Mouse (Mus musculus) neural tube, embryonic 12.5 days (tissue): ENCODE data around the gene Ebpl. TPM values are rescaled to one million over a fixed set of nuclear protein-coding genes. Genes with fewer than 3 reads are reported as not detected.

Experiments used
- ATAC-seq: fragments of 200-750 bp; cut with Nextera tagmentation; 2 replicates; pipeline ENCODE4 v1.8.0; 2017; ENCODE audit warnings: low read depth, mild to moderate bottlenecking, moderate TSS enrichment, moderate library complexity; ENCODE audit not compliant: low FRiP score
- H3K27ac ChIP-seq: fragments of 300-500 bp; sonication (generic); 2 replicates; pipeline ENCODE4 v1.5.1; 2016
- H3K27me3 ChIP-seq: fragments of 300-500 bp; sonication (generic); replicated peaks from 2 replicates; pipeline ENCODE4 v1.6.1; 2016; ENCODE audit warnings: mild to moderate bottlenecking
- H3K36me3 ChIP-seq: fragments of 300-500 bp; sonication (generic); 2 replicates; pipeline ENCODE4 v1.6.1; 2016; ENCODE audit warnings: mild to moderate bottlenecking
- H3K4me1 ChIP-seq: fragments of 300-500 bp; sonication (generic); 2 replicates; pipeline ENCODE4 v1.6.1; 2016
- H3K4me2 ChIP-seq: fragments of 300-500 bp; sonication (generic); replicated peaks from 2 replicates; pipeline ENCODE4 v1.6.1; 2016; ENCODE audit warnings: mild to moderate bottlenecking
- H3K4me3 ChIP-seq: fragments of 300-500 bp; sonication (generic); 2 replicates; pipeline ENCODE4 v1.5.1; 2016
- H3K9ac ChIP-seq: fragments of 300-500 bp; sonication (generic); 2 replicates; pipeline ENCODE4 v1.6.1; 2016; ENCODE audit warnings: mild to moderate bottlenecking
- H3K9me3 ChIP-seq: fragments of 300-500 bp; sonication (generic); 2 replicates; pipeline ENCODE4 v1.6.1; 2016; ENCODE audit warnings: mild to moderate bottlenecking
- WGBS: fragments of 180-500 bp; shearing (Covaris S2); methylation state at CpG from one replicate; pipeline ENCODE4 v1.1.7; 2016; 5-methylcytosine and 5-hydroxymethylcytosine counted together
- polyA plus RNA-seq: library from polyadenylated mRNA; unstranded; fragments of >200 nt; fragmentation: Nextera tagmentation; extraction: Ambion mirVana; gene quantifications from 2 replicates; pipeline ENCODE4 v1.2.1, GENCODE M21; 2016

Gene Ebpl
- polyA plus RNA-seq, 1 experiment from 2014 or later = 9.5 TPM

- Histone ChIP-seq H3K9ac (no peak overlapping the region), H3K4me2 (no peak overlapping the region), H3K36me3 (no peaks in the 10 kb centered on the region), H3K27me3 (no peaks in the 10 kb centered on the region), H3K4me1 (no peaks in the 10 kb centered on the region), H3K9me3 (peaks cover 5% of the 10 kb centered on the region; the same call in 1 of the 2 replicates), H3K27ac (no peak overlapping the region), H3K4me3 (no peak overlapping the region)
- WGBS = 92% methylated on average over 4 of the region's 4 CpGs
- ATAC-seq = no peak
Observed at GRCm38 (mm10) chr14:61321200-61321599, 39.0 kb downstream of the Ebpl start.

GRCm38 (mm10) chr14:61320765-61321164 is 39.5 kb downstream of the Ebpl start:
- Histone ChIP-seq H3K27ac (no peak overlapping the region), H3K9ac (no peak overlapping the region), H3K9me3 (peaks cover 5% of the 10 kb centered on the region; the same call in 1 of the 2 replicates), H3K4me2 (no peak overlapping the region), H3K27me3 (no peaks in the 10 kb centered on the region), H3K36me3 (no peaks in the 10 kb centered on the region), H3K4me3 (no peak overlapping the region), H3K4me1 (no peaks in the 10 kb centered on the region)
- WGBS = 87% methylated on average over 1 of the region's 1 CpGs
- no peak for ATAC-seq

DNA sequence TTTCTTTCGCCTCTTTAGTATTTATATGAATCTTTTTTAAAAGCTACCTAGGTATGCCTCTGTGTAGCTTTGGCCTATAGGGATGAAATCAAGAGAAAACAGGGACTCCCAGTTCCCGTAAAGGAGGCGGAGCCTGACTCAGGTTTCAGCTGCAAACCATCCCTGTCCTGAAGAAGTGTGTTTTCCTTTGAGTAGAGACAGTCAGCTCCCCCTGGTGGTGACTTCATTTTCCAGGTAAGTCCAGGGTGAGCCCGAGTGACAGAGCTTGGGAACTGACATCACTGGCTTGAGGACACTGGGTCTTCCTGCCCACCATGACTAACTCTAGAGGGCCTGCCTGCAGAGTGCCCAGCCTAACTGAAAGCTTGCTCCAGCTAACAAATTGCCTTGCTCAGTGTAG is 43.4 kb downstream of the Ebpl start:
- H3K4me2 ChIP-seq = no peak overlapping the region

GRCm38 (mm10) chr14:61310963-61311362 is 49.3 kb downstream of the Ebpl start:
- no peaks in the 10 kb centered on the region for H3K9me3 ChIP-seq
- 76% methylated on average over 12 of the region's 12 CpGs for WGBS
- H3K27me3 ChIP-seq = no peaks in the 10 kb centered on the region
- H3K27ac ChIP-seq = no peak overlapping the region
- no peaks in the 10 kb centered on the region for H3K36me3 ChIP-seq
- H3K4me2 ChIP-seq = no peak overlapping the region
- H3K9ac ChIP-seq = no peak overlapping the region
- no peak for ATAC-seq
- no peaks in the 10 kb centered on the region for H3K4me1 ChIP-seq
- no peak overlapping the region for H3K4me3 ChIP-seq

More for the DNA sequence above, 43.4 kb downstream of the Ebpl start:
- Histone ChIP-seq H3K9me3 (no peaks in the 10 kb centered on the region), H3K4me3 (no peak overlapping the region), H3K4me1 (no peaks in the 10 kb centered on the region), H3K27me3 (no peaks in the 10 kb centered on the region), H3K27ac (no peak overlapping the region), H3K36me3 (no peaks in the 10 kb centered on the region), H3K9ac (no peak overlapping the region)
- no peak for ATAC-seq
- WGBS = 38% methylated on average over 4 of the region's 4 CpGs

DNA sequence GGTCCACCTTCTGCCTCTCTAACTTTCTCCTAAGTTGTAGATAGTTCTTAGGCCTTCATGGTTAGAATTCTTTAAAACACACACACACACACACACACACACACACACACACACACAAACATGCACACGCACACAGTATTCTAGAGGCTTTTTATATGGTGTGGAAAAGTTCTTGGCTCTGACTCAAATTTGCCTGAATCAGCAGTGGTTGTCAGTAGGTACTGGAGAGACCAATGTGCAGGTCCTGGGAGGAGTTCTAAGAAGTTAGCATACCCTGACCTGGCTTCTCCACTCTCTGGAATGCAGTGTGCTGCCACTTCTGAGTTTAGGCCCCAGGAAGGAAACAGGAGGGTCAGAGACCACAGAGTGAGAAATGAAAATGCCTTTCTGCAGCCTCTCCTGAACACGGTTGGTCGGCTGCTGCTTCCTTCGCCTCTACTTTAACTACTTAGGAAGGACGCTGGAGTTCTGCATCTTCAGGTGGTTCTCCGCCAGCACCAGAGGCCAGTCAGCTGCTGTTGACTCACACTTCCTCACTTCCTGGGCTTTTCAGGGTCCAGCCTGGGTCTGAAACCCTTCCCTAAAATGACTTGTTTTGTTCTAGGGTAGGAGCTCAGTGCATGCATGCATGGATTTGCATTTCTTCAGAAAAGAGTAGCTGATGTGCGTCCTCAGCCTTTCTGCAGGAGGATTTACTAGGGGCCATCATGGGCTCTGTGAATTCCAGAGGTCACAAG is 50.0 kb downstream of the Ebpl start:
- 79% methylated on average over 7 of the region's 7 CpGs for WGBS
- Histone ChIP-seq H3K4me3 (no peak overlapping the region), H3K4me2 (no peak overlapping the region), H3K36me3 (no peaks in the 10 kb centered on the region), H3K27me3 (no peaks in the 10 kb centered on the region), H3K4me1 (no peaks in the 10 kb centered on the region), H3K9me3 (no peaks in the 10 kb centered on the region), H3K27ac (no peak overlapping the region), H3K9ac (no peak overlapping the region)
- ATAC-seq = no peak

DNA sequence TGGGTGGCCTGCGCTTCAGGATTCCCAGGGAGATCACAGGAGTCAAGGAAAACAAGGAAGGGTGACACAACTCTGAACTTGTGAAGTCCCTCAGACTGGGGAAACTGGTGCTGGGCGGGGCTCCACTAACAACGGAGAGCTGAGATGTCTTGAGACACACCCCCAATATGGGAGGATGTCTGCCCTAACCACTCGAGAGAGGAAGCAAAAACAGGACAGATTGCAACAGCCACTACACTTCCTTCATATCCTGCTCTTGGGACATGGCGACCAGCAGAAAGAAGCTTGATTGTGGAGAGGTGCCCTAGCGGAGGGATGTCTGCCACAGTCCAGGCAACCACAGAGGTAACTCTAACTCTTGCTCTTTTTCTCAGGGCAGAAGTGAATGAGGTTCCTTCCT is 50.6 kb downstream of the Ebpl start, which contains the start of gene Arl11:
Gene Arl11 (plus strand): TSS at position 161 of the 400 bp plus-strand sequence.
- Histone ChIP-seq H3K36me3 (no peaks in the 10 kb centered on the region), H3K9ac (no peak within 1 kb of the TSS), H3K9me3 (no peaks in the 10 kb centered on the region), H3K27me3 (no peaks in the 10 kb centered on the region), H3K4me2 (no peak within 1 kb of the TSS), H3K4me1 (no peaks in the 10 kb centered on the region), H3K4me3 (no peak within 1 kb of the TSS), H3K27ac (no peak within 1 kb of the TSS)
- WGBS = 61% methylated on average over 6 of the region's 6 CpGs
- ATAC-seq = no peak

- Histone ChIP-seq H3K9me3 (no peaks in the 10 kb centered on the region), H3K4me3 (no peak overlapping the region), H3K27me3 (no peaks in the 10 kb centered on the region), H3K4me2 (no peak overlapping the region), H3K36me3 (no peaks in the 10 kb centered on the region), H3K27ac (no peak overlapping the region), H3K9ac (no peak overlapping the region), H3K4me1 (no peaks in the 10 kb centered on the region)
- 85% methylated on average over 4 of the region's 4 CpGs for WGBS
- ATAC-seq = no peak
Observed at GRCm38 (mm10) chr14:61303969-61304609, 56.1 kb downstream of the Ebpl start.

DNA sequence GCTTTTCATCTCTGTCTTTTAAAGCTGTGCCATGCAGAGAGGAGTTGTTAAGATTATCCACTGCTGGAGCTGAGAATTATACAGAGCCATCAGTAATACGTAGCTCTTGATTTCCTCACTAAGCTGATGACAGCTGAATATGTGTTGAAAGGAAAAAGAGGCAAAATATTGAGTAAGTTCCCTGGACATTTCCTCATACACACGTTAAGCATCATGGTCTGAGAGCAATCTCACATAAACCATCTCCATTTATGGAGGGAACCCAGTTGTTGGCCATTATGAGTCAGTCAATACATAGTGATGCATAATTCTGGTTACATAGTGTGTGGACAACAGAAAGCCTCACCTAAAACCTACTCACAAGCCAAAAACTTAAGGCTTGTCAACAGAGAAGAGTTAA is 57.8 kb downstream of the Ebpl start:
- Histone ChIP-seq H3K9me3 (no peaks in the 10 kb centered on the region), H3K4me1 (no peaks in the 10 kb centered on the region), H3K27ac (no peak overlapping the region), H3K4me2 (no peak overlapping the region), H3K9ac (no peak overlapping the region), H3K36me3 (no peaks in the 10 kb centered on the region), H3K27me3 (no peaks in the 10 kb centered on the region), H3K4me3 (no peak overlapping the region)
- 86% methylated on average over 2 of the region's 2 CpGs for WGBS
- ATAC-seq = no peak

DNA sequence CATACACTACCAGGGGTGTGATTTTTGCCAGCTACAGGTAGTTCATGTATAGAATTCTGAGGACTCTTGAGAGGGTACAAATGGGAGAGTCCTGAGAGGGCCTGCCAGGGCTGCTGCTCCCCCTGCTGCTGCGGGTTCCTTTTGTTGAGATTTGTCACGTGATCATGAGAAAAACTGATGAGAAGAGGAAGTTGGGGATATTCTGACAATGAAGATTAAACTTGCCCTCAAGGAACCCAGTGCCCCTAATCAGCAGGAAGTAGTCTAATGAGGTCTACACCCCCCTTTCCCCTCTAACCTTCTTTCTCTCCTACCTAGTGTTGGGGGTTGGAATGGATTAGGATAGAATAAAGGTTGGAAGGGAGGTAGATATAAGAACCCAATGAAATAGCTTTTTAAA is 58.9 kb downstream of the Ebpl start:
- Histone ChIP-seq H3K4me1 (no peaks in the 10 kb centered on the region), H3K9me3 (no peaks in the 10 kb centered on the region), H3K4me3 (no peak overlapping the region), H3K9ac (no peak overlapping the region), H3K27me3 (no peaks in the 10 kb centered on the region; the same call in 1 of the 2 replicates), H3K36me3 (no peaks in the 10 kb centered on the region), H3K27ac (no peak overlapping the region), H3K4me2 (no peak overlapping the region)
- ATAC-seq = no peak
- WGBS = 65% methylated on average over 2 of the region's 2 CpGs

DNA sequence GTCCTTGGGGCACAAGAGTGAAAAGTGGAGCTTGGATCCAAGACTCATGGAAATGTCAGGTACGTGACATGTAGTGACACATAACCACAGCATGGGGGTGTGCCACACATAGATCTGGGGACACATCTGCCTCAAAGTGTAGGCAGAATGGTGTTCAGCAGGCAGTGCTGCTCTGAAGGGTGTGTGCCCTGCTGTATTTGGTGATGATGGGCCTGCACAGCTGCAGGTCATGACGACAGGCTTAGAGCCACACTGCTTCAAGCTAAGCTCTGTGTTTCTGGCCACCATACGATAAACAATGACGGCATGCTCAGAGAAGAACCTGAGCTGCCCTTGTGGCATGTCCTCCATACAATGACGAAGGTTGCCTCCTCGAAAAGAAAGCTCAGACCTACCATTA is 60.4 kb downstream of the Ebpl start:
- Histone ChIP-seq H3K4me2 (no peak overlapping the region), H3K36me3 (no peaks in the 10 kb centered on the region), H3K27ac (no peak overlapping the region), H3K27me3 (no peaks in the 10 kb centered on the region; the same call in 1 of the 2 replicates), H3K9ac (no peak overlapping the region), H3K4me3 (no peak overlapping the region), H3K9me3 (no peaks in the 10 kb centered on the region), H3K4me1 (no peaks in the 10 kb centered on the region)
- ATAC-seq = no peak
- 87% methylated on average over 6 of the region's 6 CpGs for WGBS

- H3K4me3 ChIP-seq = no peak overlapping the region
- 21% methylated on average over 6 of the region's 6 CpGs for WGBS
- no peaks in the 10 kb centered on the region for H3K9me3 ChIP-seq
- no peak overlapping the region; the same call in 1 of the 2 replicates for H3K4me2 ChIP-seq
- no peaks in the 10 kb centered on the region; the same call in 1 of the 2 replicates for H3K27me3 ChIP-seq
- H3K36me3 ChIP-seq = no peaks in the 10 kb centered on the region
- no peaks in the 10 kb centered on the region for H3K4me1 ChIP-seq
- no peak overlapping the region for H3K27ac ChIP-seq
- no peak overlapping the region for H3K9ac ChIP-seq
- ATAC-seq = no peak
Observed at GRCm38 (mm10) chr14:61294738-61295079, 65.5 kb downstream of the Ebpl start.

- Histone ChIP-seq H3K9me3 (no peaks in the 10 kb centered on the region), H3K4me3 (no peak overlapping the region), H3K27me3 (no peaks in the 10 kb centered on the region; the same call in 1 of the 2 replicates), H3K4me1 (no peaks in the 10 kb centered on the region), H3K4me2 (no peak overlapping the region; the same call in 1 of the 2 replicates), H3K9ac (no peak overlapping the region), H3K36me3 (no peaks in the 10 kb centered on the region), H3K27ac (no peak overlapping the region)
- no peak; the same call in 1 of the 2 replicates for ATAC-seq
- WGBS = 54% methylated on average over 16 of the region's 16 CpGs
Observed at GRCm38 (mm10) chr14:61293884-61294737, 66.1 kb downstream of the Ebpl start.
